Mouse (Mus musculus) testis, adult 10 weeks (tissue): ENCODE results near the gene Fgfr2. TPM values are rescaled to one million over a fixed set of nuclear protein-coding genes. Genes with fewer than 3 reads are reported as not detected.

Source experiments
- polyA plus RNA-seq: library from polyadenylated mRNA; stranded (reverse); fragments of 350-450 nt; fragmentation: Illumina TruSeq; extraction: RNeasy Lipid Tissue Mini Kit (QIAGEN cat#74804); gene quantifications from one replicate; pipeline ENCODE4 v1.2.3, GENCODE M21; 2014; ENCODE audit warnings: low read depth, low replicate concordance

The Fgfr2 gene
- polyA plus RNA-seq, 1 experiment from 2014 or later = 6.2 TPM

Other genes with a start within 250 kb of the Fgfr2 start
- 183 TPM for gene Zranb1, start 192.2 kb downstream of the Fgfr2 start, polyA plus RNA-seq
- 19.2 TPM for gene Ctbp2, start 1.0 kb upstream of the Fgfr2 start, polyA plus RNA-seq